Mouse (Mus musculus) spleen, adult 2 months (tissue): ENCODE measurements at regions not wholly inside any gene's neighbourhood (a gene's known extent, or its start where the extent isn't known, plus 50 kb on each side); places are given as distances from the start of the nearest gene placed in this dataset.

Experiments
- DNase-seq, 2 experiments: peaks; one replicate each; pipeline versions ENCODE4 v3.0.0 to v3.0.0-alpha.2; 2012 to 2021; ENCODE audit warnings: low spot score in 2 of 2, low read depth in 1 of 2
- H3K27ac ChIP-seq: fragments of 200-500 bp; 2 replicates; pipeline ENCODE4 v1.5.1; 2012; ENCODE audit warnings: low read length, inconsistent platforms; ENCODE audit not compliant: insufficient read depth
- H3K27me3 ChIP-seq: fragments of 200-500 bp; 2 replicates; pipeline ENCODE4 v1.6.1; 2012; ENCODE audit warnings: mild to moderate bottlenecking, moderate library complexity, low read length, inconsistent platforms; ENCODE audit not compliant: control insufficient read depth, insufficient read depth
- H3K36me3 ChIP-seq: fragments of 200-500 bp; 2 replicates; pipeline ENCODE4 v1.6.1; 2012; ENCODE audit warnings: mild to moderate bottlenecking, low read length, inconsistent platforms; ENCODE audit not compliant: control insufficient read depth, insufficient read depth
- H3K4me1 ChIP-seq: fragments of 200-500 bp; 2 replicates; pipeline ENCODE4 v1.6.1; 2011; ENCODE audit warnings: inconsistent platforms; ENCODE audit not compliant: control insufficient read depth, insufficient read depth, insufficient read length
- H3K4me3 ChIP-seq: fragments of 200-500 bp; 2 replicates; pipeline ENCODE4 v1.5.1; 2011; ENCODE audit warnings: mild to moderate bottlenecking, inconsistent platforms; ENCODE audit not compliant: insufficient read depth, insufficient read length; ENCODE audit errors: extremely low read depth
- CTCF ChIP-seq: fragments of 200-500 bp; IDR thresholded peaks from 2 replicates; pipeline ENCODE4 v1.5.1; 2011; ENCODE audit warnings: mild to moderate bottlenecking, inconsistent platforms; ENCODE audit not compliant: insufficient read depth, insufficient read length, insufficient replicate concordance; ENCODE audit errors: extremely low read depth
- POLR2A ChIP-seq: fragments of 200-500 bp; IDR thresholded peaks from 2 replicates; pipeline ENCODE4 v1.6.1; 2011; ENCODE audit warnings: low read depth, low read length, inconsistent platforms
- WGBS: fragments of 180-500 bp; shearing (Covaris S2); methylation state at CpG from one replicate; pipeline ENCODE4 v1.1.7; 2018; 5-methylcytosine and 5-hydroxymethylcytosine counted together

- peak; percentile 58 to 71 for DNase-seq
- H3K27me3 ChIP-seq = no peaks in the 10 kb centered on the region
- no peaks in the 10 kb centered on the region for H3K36me3 ChIP-seq
- H3K4me3 ChIP-seq = no peak overlapping the region
- H3K27ac ChIP-seq = peak overlapping the region; percentile 31
- TF ChIP-seq CTCF (no peak), POLR2A (no peak)
- peaks cover 23% of the 10 kb centered on the region; the same call in 1 of the 2 replicates for H3K4me1 ChIP-seq
- 24% methylated on average over 6 of the region's 6 CpGs for WGBS
These were observed 228.2 kb downstream of the Uaca start for GRCm38 (mm10) chr9:61022371-61023026.

GRCm38 (mm10) chr9:61025341-61025740 lies 231.0 kb downstream of the Uaca start:
- Histone ChIP-seq H3K27me3 (no peaks in the 10 kb centered on the region), H3K36me3 (no peaks in the 10 kb centered on the region), H3K4me1 (peaks cover 23% of the 10 kb centered on the region; the same call in 1 of the 2 replicates), H3K27ac (no peak overlapping the region), H3K4me3 (no peak overlapping the region)
- WGBS = 4% methylated on average over 6 of the region's 6 CpGs
- DNase-seq = peak; percentile 31 to 40
- no peak for TF ChIP-seq POLR2A
- TF ChIP-seq CTCF = no peak

GRCm38 (mm10) chr9:61028775-61029401 lies 234.5 kb downstream of the Uaca start:
- Histone ChIP-seq H3K27ac (no peak overlapping the region), H3K4me1 (peaks cover 17% of the 10 kb centered on the region; the same call in 1 of the 2 replicates), H3K4me3 (no peak overlapping the region), H3K36me3 (no peaks in the 10 kb centered on the region), H3K27me3 (no peaks in the 10 kb centered on the region)
- WGBS = 91% methylated on average over 12 of the region's 12 CpGs
- DNase-seq = no peak
- TF ChIP-seq CTCF (no peak), POLR2A (no peak)

- no peak overlapping the region for H3K4me3 ChIP-seq
- no peaks in the 10 kb centered on the region for H3K27me3 ChIP-seq
- DNase-seq = no peak
- 57% methylated on average over 26 of the region's 26 CpGs for WGBS
- no peaks in the 10 kb centered on the region for H3K36me3 ChIP-seq
- H3K4me1 ChIP-seq = peaks cover 4% of the 10 kb centered on the region; the same call in 1 of the 2 replicates
- TF ChIP-seq CTCF = no peak
- no peak for TF ChIP-seq POLR2A
- no peak overlapping the region for H3K27ac ChIP-seq
These were observed 237.5 kb downstream of the Uaca start for GRCm38 (mm10) chr9:61031699-61032447.

GRCm38 (mm10) chr9:61032448-61033433 lies 238.4 kb downstream of the Uaca start:
- WGBS = 89% methylated on average over 23 of the region's 23 CpGs
- H3K27ac ChIP-seq = no peak overlapping the region
- H3K4me3 ChIP-seq = no peak overlapping the region

GRCm38 (mm10) chr9:61033593-61033992 lies 239.3 kb downstream of the Uaca start:
- Histone ChIP-seq H3K4me3 (no peak overlapping the region), H3K36me3 (no peaks in the 10 kb centered on the region), H3K27me3 (no peaks in the 10 kb centered on the region), H3K27ac (no peak overlapping the region), H3K4me1 (peaks cover 4% of the 10 kb centered on the region; the same call in 1 of the 2 replicates)
- TF ChIP-seq CTCF = no peak
- no peak for TF ChIP-seq POLR2A
- DNase-seq = no peak
- WGBS = 90% methylated on average over 9 of the region's 9 CpGs

More at GRCm38 (mm10) chr9:61032448-61033433, 238.4 kb downstream of the Uaca start:
- TF ChIP-seq CTCF (no peak), POLR2A (no peak)
- H3K27me3 ChIP-seq = no peaks in the 10 kb centered on the region
- DNase-seq = no peak
- H3K36me3 ChIP-seq = no peaks in the 10 kb centered on the region
- H3K4me1 ChIP-seq = peaks cover 4% of the 10 kb centered on the region; the same call in 1 of the 2 replicates
